Mouse (Mus musculus) right cerebral cortex, postnatal 36 days (tissue): ENCODE data around the gene Gm5483.
"Not testable (repeated sequence)": the region's sequence is repeated elsewhere in the genome, so short reads cannot be mapped to it uniquely, and the experiment has no call there.

ENCODE experiments used
- DNase-seq, 2 experiments: peaks; one replicate each; pipeline ENCODE4 v3.0.0; 2022; ENCODE audit warnings: low spot score in 2 of 2, mixed read lengths in 1 of 2

Gm5483 gene

GRCm38 (mm10) chr16:36183912-36184311 lies at the start of gene Gm5483:
TSS of gene Gm5483 (plus strand) at chr16:36184212.
- not testable (repeated sequence) for DNase-seq

GRCm38 (mm10) chr16:36138201-36138600 lies 45.8 kb upstream of the Gm5483 start:
- DNase-seq: no peak

- DNase-seq: no peak
These were observed 27.5 kb upstream of the Gm5483 start, which contains the start of gene Stfa2l1 for GRCm38 (mm10) chr16:36156402-36156975. TSS of gene Stfa2l1 (plus strand) at chr16:36156811.

- DNase-seq: not testable (repeated sequence)
These were observed 16.2 kb upstream of the Gm5483 start for GRCm38 (mm10) chr16:36167841-36168240.

GRCm38 (mm10) chr16:36176108-36176507 lies 7.9 kb upstream of the Gm5483 start:
- no peak for DNase-seq

- DNase-seq: no peak
These were observed 4.1 kb upstream of the Gm5483 start for GRCm38 (mm10) chr16:36179910-36180309.

GRCm38 (mm10) chr16:36199226-36199625 lies 15.2 kb downstream of the Gm5483 start:
- DNase-seq: no peak

GRCm38 (mm10) chr16:36203846-36204245 lies 19.8 kb downstream of the Gm5483 start:
- DNase-seq: no peak

- DNase-seq: not testable (repeated sequence)
These were observed 21.7 kb downstream of the Gm5483 start for GRCm38 (mm10) chr16:36205684-36206083.

- no peak for DNase-seq
These were observed 26.0 kb downstream of the Gm5483 start, which contains the start of gene Gm5416 for GRCm38 (mm10) chr16:36209967-36210453. TSS of gene Gm5416 (plus strand) at chr16:36210403.

GRCm38 (mm10) chr16:36221168-36221567 lies 37.2 kb downstream of the Gm5483 start, which contains the start of gene 2010005H15Rik:
TSS of gene 2010005H15Rik (plus strand) at chr16:36221468.
- DNase-seq: not testable (repeated sequence)
